Mouse (Mus musculus) Patski (cell line): ENCODE data around the gene Galt. TPM values are rescaled to one million over a fixed set of nuclear protein-coding genes. Genes with fewer than 3 reads are reported as not detected.
A peak's percentile ranks its signal among the peaks of the same experiment; 100 is the strongest.

Source experiments
- ATAC-seq: fragments of 100-300 bp; one replicate; pipeline ENCODE4 v1.8.0; 2021
- CTCF ChIA-PET: fragments of 350-600 bp; sonication (Branson Sonifier 250); formaldehyde crosslinking; loops from one replicate; lab custom pipeline; 2022; ENCODE audit warnings: inconsistent platforms; lab: Charles Lee
- POLR2A ChIA-PET: fragments of 350-600 bp; sonication (Branson Sonifier 250); formaldehyde crosslinking; loops from one replicate; lab custom pipeline; 2022; ENCODE audit warnings: antibody characterized with exemption, inconsistent platforms; lab: Charles Lee
- DNase-seq: peaks from one replicate; pipeline ENCODE4 v3.0.0-alpha.2; 2011; ENCODE audit warnings: low read depth, low spot score
- H3K27me3 ChIP-seq: fragments of 371-371 bp; one replicate; pipeline ENCODE4 v1.5.1; 2021
- CTCF ChIP-seq: fragments of 100-300 bp; IDR thresholded peaks from one replicate; pipeline ENCODE4 v1.5.1; 2021
- in situ Hi-C: fragments of 300-500 bp; cut with MboI; formaldehyde crosslinking; loops from 3 replicates; pipeline ENCODE4 v1.11.1; 2018; ENCODE audit warnings: low pct_unique_long_range_greater_than_20kb, mixed read lengths
- polyA plus RNA-seq: library from polyadenylated mRNA; unstranded; gene quantifications from one replicate; pipeline ENCODE4 v1.2.3, GENCODE M21; 2021

Gene Galt
- polyA plus RNA-seq, 1 experiment from 2014 or later = 28.4 TPM

DNA sequence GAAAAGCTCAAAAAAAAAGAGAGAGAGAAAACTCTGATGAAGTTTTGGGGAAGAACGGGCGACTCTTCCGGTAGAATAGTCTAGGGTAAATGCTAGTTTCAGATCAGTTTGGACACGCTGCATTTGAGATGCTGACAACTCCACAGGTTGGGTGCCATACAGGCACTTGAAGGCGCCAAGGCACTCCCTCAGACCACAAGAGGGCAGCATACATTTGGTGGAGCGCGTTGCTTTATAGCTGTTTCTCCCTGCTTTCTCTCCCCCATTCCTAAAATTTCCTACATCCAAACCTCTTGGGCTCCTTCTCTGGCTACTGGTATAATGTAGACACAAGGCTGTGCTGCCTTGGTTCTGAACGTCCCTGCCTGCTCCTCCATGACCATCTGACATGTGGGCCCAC is 40.8 kb upstream of the Galt start:
- in situ Hi-C loops = loop anchor here (25.0 kb wide), 1 partner anchor 577 kb away; the partner anchor contains the start of gene Ube2r2
- no peak for TF ChIP-seq CTCF
- ATAC-seq = no peak
- CTCF ChIA-PET = interaction anchor here (0.7 to 6.5 kb wide), 4 partner anchors 23 to 206 kb away, joined by 3 to 40 read pairs (median 4); no protein-coding TSS in a partner anchor
- no peaks in the 10 kb centered on the region for H3K27me3 ChIP-seq
- no peak for DNase-seq
- POLR2A ChIA-PET = interaction anchor here (0.9 to 2.5 kb wide), 4 partner anchors 9 to 27 kb away, joined by 3 to 7 read pairs (median 4); partner anchors contain the start of gene Dctn3

- TF ChIP-seq CTCF = no peak
- in situ Hi-C loops = loop anchor here (25.0 kb wide), 1 partner anchor 578 kb away; the partner anchor contains the start of gene Ube2r2
- CTCF ChIA-PET = interaction anchor here (0.7 to 6.5 kb wide), 4 partner anchors 23 to 206 kb away, joined by 3 to 40 read pairs (median 6); no protein-coding TSS in a partner anchor
- no peaks in the 10 kb centered on the region for H3K27me3 ChIP-seq
- POLR2A ChIA-PET = interaction anchor here (0.9 to 2.5 kb wide), 3 partner anchors 9 to 22 kb away, joined by 3 to 7 read pairs (median 6); partner anchors contain the start of gene Dctn3
- DNase-seq (no peak), ATAC-seq (no peak)
Observed at GRCm38 (mm10) chr4:41715082-41715481, 39.9 kb upstream of the Galt start.

- in situ Hi-C loops = loop anchor here (25.0 kb wide), 1 partner anchor 578 kb away; the partner anchor contains the start of gene Ube2r2
- DNase-seq (no peak), ATAC-seq (no peak)
- CTCF ChIA-PET = interaction anchor here (1.9 to 6.5 kb wide), 2 partner anchors 22 to 25 kb away, joined by 8 to 40 read pairs; no protein-coding TSS in a partner anchor
- POLR2A ChIA-PET = interaction anchor here (1.3 to 2.5 kb wide), 3 partner anchors 8 to 22 kb away, joined by 3 to 7 read pairs (median 6); partner anchors contain the start of gene Dctn3
- H3K27me3 ChIP-seq = no peaks in the 10 kb centered on the region
- TF ChIP-seq CTCF = no peak
Observed at GRCm38 (mm10) chr4:41715596-41715995, 39.4 kb upstream of the Galt start.

- DNase-seq (no peak), ATAC-seq (no peak)
- no peak for TF ChIP-seq CTCF
- ChIA-PET CTCF (interaction anchor here (1.9 to 6.5 kb wide), 2 partner anchors 21 to 23 kb away, joined by 8 to 40 read pairs; no protein-coding TSS in a partner anchor), POLR2A (interaction anchor here (1.3 kb wide), 1 partner anchor 21 kb away, joined by 3 read pairs; no protein-coding TSS in a partner anchor)
- in situ Hi-C loops = loop anchor here (25.0 kb wide), 1 partner anchor 580 kb away; the partner anchor contains the start of gene Ube2r2
- no peaks in the 10 kb centered on the region for H3K27me3 ChIP-seq
Observed at GRCm38 (mm10) chr4:41716834-41717233, 38.2 kb upstream of the Galt start.

- ChIA-PET POLR2A (interaction anchor here (2.2 kb wide), 1 partner anchor 9 kb away, joined by 7 read pairs; the partner anchor contains the start of gene Rpp25l), CTCF (interaction anchor here (1.7 kb wide), 1 partner anchor 20 kb away, joined by 4 read pairs; no protein-coding TSS in a partner anchor)
- in situ Hi-C loops = loop anchor here (25.0 kb wide), 1 partner anchor 586 kb away; the partner anchor contains the start of gene Ube2r2
- no peak for TF ChIP-seq CTCF
- peak; percentile 97 for ATAC-seq
- peaks cover 10% of the 10 kb centered on the region for H3K27me3 ChIP-seq
- DNase-seq = peak; percentile 82
Observed at GRCm38 (mm10) chr4:41722918-41723351, 32.1 kb upstream of the Galt start, which contains the start of gene Dctn3. Dctn3 (minus strand) TSS chr4:41723170.

DNA sequence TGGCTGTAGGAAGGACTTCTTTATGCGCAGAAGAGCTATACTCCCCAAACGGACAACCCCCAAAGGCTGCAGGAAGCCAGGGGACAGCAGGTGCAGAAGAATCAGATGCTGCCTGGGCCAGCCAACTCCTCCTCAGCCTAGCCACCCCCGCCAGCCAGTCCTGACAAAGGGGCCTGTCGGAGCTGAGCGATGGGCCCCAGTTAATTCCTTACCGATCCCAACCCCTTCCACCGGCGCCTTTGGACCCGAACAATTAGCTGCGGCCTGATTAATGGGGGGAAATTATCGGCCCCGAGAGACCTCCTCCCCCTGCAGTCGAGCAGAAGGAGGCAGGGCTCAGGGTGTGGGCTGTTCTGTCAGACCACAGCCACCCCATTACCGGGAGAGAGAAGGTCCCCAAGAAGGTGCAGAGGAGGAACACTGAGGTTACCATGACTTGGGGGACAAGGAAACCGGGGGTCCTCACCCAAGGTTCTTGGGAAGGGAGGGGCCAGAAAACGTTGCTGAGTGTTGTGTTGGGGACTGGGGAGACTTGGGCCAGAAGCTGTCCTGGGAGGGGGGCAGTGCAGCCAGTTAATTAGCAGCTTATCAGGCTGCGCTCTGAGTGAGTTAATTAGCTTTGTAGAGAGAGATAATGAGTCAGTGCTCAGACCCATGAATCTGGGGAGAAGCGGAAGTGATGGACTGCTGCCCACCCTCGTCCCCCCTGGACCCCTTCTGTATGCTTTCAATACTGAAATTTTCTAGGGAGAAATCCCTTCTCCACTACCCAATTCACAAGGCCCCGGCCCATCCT is 28.0 kb upstream of the Galt start:
- no peak for TF ChIP-seq CTCF
- DNase-seq = no peak
- no peak for ATAC-seq
- in situ Hi-C loops = no loop called here
- POLR2A ChIA-PET = no interaction called here
- CTCF ChIA-PET = no interaction called here
- H3K27me3 ChIP-seq = peaks cover 28% of the 10 kb centered on the region

GRCm38 (mm10) chr4:41731052-41731765 is 23.8 kb upstream of the Galt start, which contains the start of gene Arid3c:
Arid3c (minus strand) TSS chr4:41731142.
- ATAC-seq = no peak
- peaks cover 25% of the 10 kb centered on the region for H3K27me3 ChIP-seq
- DNase-seq = no peak
- ChIA-PET CTCF (no interaction called here), POLR2A (no interaction called here)
- no peak for TF ChIP-seq CTCF
- in situ Hi-C loops = no loop called here

GRCm38 (mm10) chr4:41737602-41738255 is 17.3 kb upstream of the Galt start:
- peak; percentile 73 for TF ChIP-seq CTCF
- H3K27me3 ChIP-seq = no peaks in the 10 kb centered on the region
- DNase-seq (no peak), ATAC-seq (no peak)
- POLR2A ChIA-PET = interaction anchor here (1.2 to 1.5 kb wide), 2 partner anchors 21 to 23 kb away, joined by 3 read pairs; no protein-coding TSS in a partner anchor
- in situ Hi-C loops = no loop called here
- CTCF ChIA-PET = interaction anchor here (0.7 to 2.8 kb wide), 5 partner anchors 18 to 215 kb away, joined by 3 to 40 read pairs (median 4); partner anchors contain the start of gene Rpp25l

- no peak for ATAC-seq
- in situ Hi-C loops = no loop called here
- DNase-seq = no peak
- no peaks in the 10 kb centered on the region for H3K27me3 ChIP-seq
- POLR2A ChIA-PET = interaction anchor here (1.5 kb wide), 1 partner anchor 22 kb away, joined by 3 read pairs; no protein-coding TSS in a partner anchor
- no peak for TF ChIP-seq CTCF
- CTCF ChIA-PET = interaction anchor here (2.8 kb wide), 1 partner anchor 24 kb away, joined by 40 read pairs; the partner anchor contains the start of gene Rpp25l
Observed at GRCm38 (mm10) chr4:41738256-41738603, 16.8 kb upstream of the Galt start.
